Comparison of ENCODE assay signal across 20 mouse cellular contexts in the genomic region with DNA sequence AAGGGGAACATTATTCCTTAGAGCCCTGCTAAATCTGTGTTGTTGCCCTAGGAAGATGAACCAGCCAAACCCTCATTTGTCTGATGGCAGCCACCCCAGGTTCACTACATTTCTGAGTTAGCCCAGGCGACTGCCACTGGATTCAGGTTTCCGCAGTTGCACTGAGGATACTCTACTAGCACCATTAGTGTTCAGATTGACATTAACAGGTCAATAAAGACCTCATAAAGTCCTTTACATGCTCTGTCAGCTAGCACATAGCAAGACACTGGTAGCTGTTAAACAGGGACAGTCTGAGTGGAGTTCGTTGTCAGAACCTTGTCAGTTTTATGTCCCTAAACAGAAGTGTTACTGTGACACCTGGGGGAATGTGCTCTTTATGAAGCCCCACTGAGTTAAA.
DNase-seq lines count a peak whose midpoint lies in the region; ATAC-seq and TF ChIP-seq lines count a peak whose summit lies in the region.
"Had no signal": no experiment of that assay in that cellular context is flagged by ENCODE, and none has a peak within 500 bp of the region (broad histone marks: within the 10 kb centered on the region; RNA-seq: fewer than 3 reads in every experiment).

No protein-coding gene starts in this region.

- H3K27ac ChIP-seq in left cerebral cortex, adult 2 months: no peak overlapping the region
- no peak overlapping the region for H3K27ac ChIP-seq in limb, embryonic 13.5 days
- H3K27ac ChIP-seq in midbrain, embryonic 10.5 days (replicated peaks): no peak overlapping the region
- H3K27ac ChIP-seq: embryonic facial prominence, embryonic 15.5 days; forebrain, embryonic 10.5 days; heart, adult 2 months; heart, embryonic 15.5 days; hindbrain, embryonic 10.5 days had no signal

- DNase-seq in embryo, embryonic 10.5 days (ENCODE audit: low spot score): peak; percentile 12
- DNase-seq in embryo, embryonic 9.5 days (ENCODE audit: extremely low spot score): no peak
- DNase-seq in left cerebral cortex, postnatal 4 days: peak; percentile 1
- DNase-seq in left cerebral cortex, adult 2 months (ENCODE audit: extremely low spot score in 1 of 2, low spot score in 2 of 2): no peak
- DNase-seq in left cerebral cortex, adult 9 months (ENCODE audit: low spot score in 2 of 2): no peak
- no peak for DNase-seq in midbrain, embryonic 10.5 days (ENCODE audit: low spot score)
- DNase-seq: adrenal gland, postnatal 10 days; cerebellum, adult 11 months; cerebellum, adult 9-10 months; cerebellum, postnatal 36 days had no signal

- no peak overlapping the region for H3K4me3 ChIP-seq in left cerebral cortex, adult 2 months
- H3K4me3 ChIP-seq in limb, embryonic 13.5 days: no peak overlapping the region
- H3K4me3 ChIP-seq in midbrain, embryonic 10.5 days: no peak overlapping the region
- H3K4me3 ChIP-seq: embryonic facial prominence, embryonic 15.5 days; erythroblast, embryonic 14.5 days; forebrain, embryonic 10.5 days; heart, adult 2 months; heart, embryonic 15.5 days; hindbrain, embryonic 10.5 days had no signal

- 0 out of 2 replicates have a peak overlapping the region, but pooled peaks have one; percentile 16 for H3K4me2 ChIP-seq in limb, embryonic 13.5 days (replicated peaks)
- H3K4me2 ChIP-seq: embryonic facial prominence, embryonic 15.5 days; heart, embryonic 11.5 days; heart, embryonic 15.5 days had no signal

- no peaks in the 10 kb centered on the region; the same call in 1 of the 2 replicates for H3K27me3 ChIP-seq in limb, embryonic 13.5 days
- H3K27me3 ChIP-seq in midbrain, embryonic 10.5 days (ENCODE audit: low read depth, poor library complexity, severe bottlenecking): no peaks in the 10 kb centered on the region
- H3K27me3 ChIP-seq: embryonic facial prominence, embryonic 15.5 days; heart, embryonic 15.5 days had no signal

- H3K4me1 ChIP-seq in limb, embryonic 13.5 days: peaks cover 10% of the 10 kb centered on the region
- no peaks in the 10 kb centered on the region for H3K4me1 ChIP-seq in midbrain, embryonic 10.5 days
- H3K4me1 ChIP-seq: embryonic facial prominence, embryonic 15.5 days; forebrain, embryonic 10.5 days; hindbrain, embryonic 10.5 days had no signal

- H3K36me3 ChIP-seq in limb, embryonic 13.5 days: no peaks in the 10 kb centered on the region
- no peaks in the 10 kb centered on the region for H3K36me3 ChIP-seq in midbrain, embryonic 10.5 days
- H3K36me3 ChIP-seq: embryonic facial prominence, embryonic 15.5 days; forebrain, embryonic 10.5 days; heart, embryonic 15.5 days; hindbrain, embryonic 10.5 days had no signal

- no peak for TF ChIP-seq CTCF in left cerebral cortex, adult 2 months (IDR thresholded peaks at IDR 0.05)

- no peak overlapping the region for H3K9ac ChIP-seq in limb, embryonic 13.5 days
- H3K9ac ChIP-seq: embryonic facial prominence, embryonic 15.5 days; heart, embryonic 15.5 days had no signal

- WGBS in limb, embryonic 13.5 days: 15% methylated on average over 3 of the region's 3 CpGs
- 91% methylated on average over 3 of the region's 3 CpGs for WGBS in midbrain, embryonic 10.5 days

- no peaks in the 10 kb centered on the region for H3K9me3 ChIP-seq in limb, embryonic 13.5 days
- no peaks in the 10 kb centered on the region for H3K9me3 ChIP-seq in midbrain, embryonic 10.5 days (replicated peaks)
- H3K9me3 ChIP-seq: embryonic facial prominence, embryonic 15.5 days; forebrain, embryonic 10.5 days; heart, embryonic 15.5 days; hindbrain, embryonic 10.5 days had no signal

- peak; percentile 73 for ATAC-seq in limb, embryonic 13.5 days (ENCODE audit: low FRiP score, low read depth)
- ATAC-seq: forebrain, embryonic 14.5 days; hindbrain, embryonic 16.5 days had no signal

- intact Hi-C loops in left cerebral cortex, postnatal 4 days (cut with DNase I): no loop called here
- intact Hi-C loops in left cerebral cortex, adult 2 months (cut with DNase I): no loop called here

Comparison
In these comparisons a context has a peak if more than half of its experiments do, and no peak if none do; other contexts are left out.
1. DNase-seq: peak in embryo, embryonic 10.5 days (single experiment) and left cerebral cortex, postnatal 4 days (single experiment); none in embryo, embryonic 9.5 days (single experiment), left cerebral cortex, adult 2 months (0 of 2), left cerebral cortex, adult 9 months (0 of 2) and midbrain, embryonic 10.5 days (single experiment).